Mouse (Mus musculus) liver, adult 2 months (tissue): ENCODE results near the gene Tardbp.

ENCODE experiments used
- CTCF ChIP-seq: fragments of 200-500 bp; IDR thresholded peaks from 2 replicates; pipeline ENCODE4 v1.5.1; 2011; ENCODE audit warnings: low read depth, low read length, control low read depth
- POLR2A ChIP-seq: fragments of 200-500 bp; IDR thresholded peaks from 2 replicates; pipeline ENCODE4 v1.6.1; 2011; ENCODE audit warnings: low read length, control low read depth; ENCODE audit not compliant: insufficient read depth; ENCODE audit errors: extremely low read depth

- TF ChIP-seq POLR2A, result no peak
- TF ChIP-seq CTCF, result peak; percentile 91
These were observed 17.3 kb upstream of the Tardbp start for GRCm38 (mm10) chr4:148644157-148644511.
